Mouse (Mus musculus): ENCODE results near the gene Dguok.

Dguok gene

GRCm38 (mm10) chr6:83506258-83507167 is at the start of gene Dguok:
Dguok (minus strand) TSS chr6:83506969.
- peak; percentile 98 for DNase-seq

GRCm38 (mm10) chr6:83555972-83556371 is 49.2 kb upstream of the Dguok start:
- DNase-seq: no peak

- DNase-seq: peak; percentile 43
These were observed 41.6 kb upstream of the Dguok start for GRCm38 (mm10) chr6:83548346-83548745.

- DNase-seq: no peak
These were observed 39.0 kb upstream of the Dguok start for GRCm38 (mm10) chr6:83545778-83546177.

- DNase-seq: no peak
These were observed 35.1 kb upstream of the Dguok start for GRCm38 (mm10) chr6:83541756-83542456.

GRCm38 (mm10) chr6:83540017-83540416 is 33.2 kb upstream of the Dguok start:
- DNase-seq: no peak

GRCm38 (mm10) chr6:83536795-83537059 is 30.0 kb upstream of the Dguok start:
- no peak for DNase-seq

- DNase-seq: no peak
These were observed 29.4 kb upstream of the Dguok start, which contains the start of gene Actg2 for GRCm38 (mm10) chr6:83536028-83536794. Actg2 (minus strand) TSS chr6:83536265.

- no peak for DNase-seq
These were observed 25.8 kb upstream of the Dguok start for GRCm38 (mm10) chr6:83532608-83533007.

- DNase-seq: no peak
These were observed 16.4 kb upstream of the Dguok start for GRCm38 (mm10) chr6:83523194-83523593.

- DNase-seq: no peak
These were observed 15.0 kb upstream of the Dguok start for GRCm38 (mm10) chr6:83521784-83522183.

GRCm38 (mm10) chr6:83518637-83519036 is 11.9 kb upstream of the Dguok start:
- no peak for DNase-seq

GRCm38 (mm10) chr6:83515172-83515571 is 8.4 kb upstream of the Dguok start:
- DNase-seq: no peak

GRCm38 (mm10) chr6:83512495-83512894 is 5.7 kb upstream of the Dguok start:
- DNase-seq: peak; percentile 75

GRCm38 (mm10) chr6:83510210-83510609 is 3.4 kb upstream of the Dguok start:
- peak; percentile 22 for DNase-seq

- peak; percentile 29 for DNase-seq
These were observed 2.7 kb upstream of the Dguok start for GRCm38 (mm10) chr6:83509442-83509841.

- no peak for DNase-seq
These were observed 388 bp upstream of the Dguok start for GRCm38 (mm10) chr6:83507168-83507546.

- no peak for DNase-seq
These were observed 1.2 kb downstream of the Dguok start for GRCm38 (mm10) chr6:83505554-83505953.

GRCm38 (mm10) chr6:83503361-83503760 is 3.4 kb downstream of the Dguok start:
- DNase-seq: no peak

- DNase-seq: no peak
These were observed 4.1 kb downstream of the Dguok start for GRCm38 (mm10) chr6:83502656-83503055.

GRCm38 (mm10) chr6:83501524-83502310 is 5.1 kb downstream of the Dguok start:
- DNase-seq: no peak

GRCm38 (mm10) chr6:83500462-83500861 is 6.3 kb downstream of the Dguok start:
- no peak for DNase-seq

GRCm38 (mm10) chr6:83499078-83499477 is 7.7 kb downstream of the Dguok start:
- DNase-seq: no peak

Data from kidney, postnatal 14 days (tissue).